Mouse (Mus musculus) midbrain, embryonic 10.5 days (tissue): ENCODE results near the gene Adprh. TPM values are rescaled to one million over a fixed set of nuclear protein-coding genes. Genes with fewer than 3 reads are reported as not detected.

Experiments
- DNase-seq: peaks from one replicate; pipeline ENCODE4 v3.0.0-alpha.2; 2017; ENCODE audit warnings: low spot score
- H3K27ac ChIP-seq: fragments of 300-500 bp; sonication (generic); replicated peaks from 2 replicates; pipeline ENCODE4 v1.5.1; 2016; ENCODE audit warnings: mild to moderate bottlenecking
- H3K27me3 ChIP-seq: fragments of 300-500 bp; sonication (generic); 2 replicates; pipeline ENCODE4 v1.6.1; 2016; ENCODE audit warnings: low read depth, mild to moderate bottlenecking; ENCODE audit not compliant: poor library complexity, severe bottlenecking
- H3K36me3 ChIP-seq: fragments of 300-500 bp; sonication (generic); 2 replicates; pipeline ENCODE4 v1.6.1; 2016; ENCODE audit warnings: mild to moderate bottlenecking, moderate library complexity
- H3K4me1 ChIP-seq: fragments of 300-500 bp; sonication (generic); 2 replicates; pipeline ENCODE4 v1.6.1; 2016
- H3K4me3 ChIP-seq: fragments of 300-500 bp; sonication (generic); 2 replicates; pipeline ENCODE4 v1.5.1; 2016; ENCODE audit warnings: mild to moderate bottlenecking, moderate library complexity
- H3K9me3 ChIP-seq: fragments of 300-500 bp; sonication (generic); replicated peaks from 2 replicates; pipeline ENCODE4 v1.6.1; 2016; ENCODE audit warnings: mild to moderate bottlenecking
- WGBS: fragments of 180-500 bp; shearing (Covaris S2); methylation state at CpG from one replicate; pipeline ENCODE4 v1.1.7; 2016; 5-methylcytosine and 5-hydroxymethylcytosine counted together
- polyA plus RNA-seq: library from polyadenylated mRNA; unstranded; fragments of >200 nt; fragmentation: Nextera tagmentation; extraction: Ambion mirVana; gene quantifications from 2 replicates; pipeline ENCODE4 v1.2.1, GENCODE M21; 2016

Gene Adprh
- polyA plus RNA-seq, 1 experiment from 2014 or later = 144 TPM

DNA sequence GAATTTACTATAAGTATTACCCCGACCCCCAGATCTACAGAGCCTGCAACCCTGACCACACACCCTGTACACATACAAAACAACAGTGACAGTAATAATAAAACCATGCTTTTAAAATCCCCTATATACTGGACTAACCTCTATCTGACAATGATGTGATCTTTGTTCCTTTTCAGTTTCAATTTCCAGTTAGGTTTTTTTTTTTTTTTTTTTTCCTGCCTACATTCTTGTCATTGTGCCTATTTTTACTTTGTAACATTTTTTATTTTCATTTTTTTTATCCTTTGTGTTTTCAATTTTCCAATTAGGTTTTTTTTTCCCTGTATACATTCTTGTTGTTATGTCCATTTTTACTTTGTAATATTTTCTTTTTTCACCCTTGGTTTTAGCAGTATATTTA, 26.7 kb downstream of the Adprh start:
- no peak for DNase-seq
- H3K36me3 ChIP-seq = no peaks in the 10 kb centered on the region
- 82% methylated on average over 1 of the region's 1 CpGs for WGBS
- no peaks in the 10 kb centered on the region for H3K27me3 ChIP-seq
- no peaks in the 10 kb centered on the region for H3K9me3 ChIP-seq
- H3K27ac ChIP-seq = no peak overlapping the region
- H3K4me1 ChIP-seq = no peaks in the 10 kb centered on the region
- H3K4me3 ChIP-seq = no peak overlapping the region

DNA sequence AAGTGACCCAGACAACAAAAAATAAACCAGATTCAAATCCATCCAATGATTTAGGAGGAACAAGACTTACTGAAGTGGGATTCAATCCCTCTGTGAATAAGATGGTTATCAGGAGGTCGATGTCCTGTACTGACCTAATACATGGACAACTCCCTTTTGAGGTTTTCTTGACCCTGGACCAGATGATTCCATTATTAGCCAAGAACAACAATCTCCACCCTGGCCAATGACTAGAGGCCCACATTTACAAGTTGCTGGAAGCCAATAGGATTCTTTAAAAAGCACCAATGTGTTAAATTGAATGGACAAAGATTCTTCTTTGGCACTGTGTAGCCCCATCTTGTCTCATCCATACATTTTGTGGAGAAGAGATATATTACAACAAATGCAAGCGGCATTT, 27.1 kb downstream of the Adprh start:
- WGBS = 94% methylated on average over 2 of the region's 2 CpGs
- no peaks in the 10 kb centered on the region for H3K36me3 ChIP-seq
- H3K4me1 ChIP-seq = no peaks in the 10 kb centered on the region
- no peak overlapping the region for H3K4me3 ChIP-seq
- no peaks in the 10 kb centered on the region for H3K9me3 ChIP-seq
- H3K27me3 ChIP-seq = no peaks in the 10 kb centered on the region
- H3K27ac ChIP-seq = no peak overlapping the region
- no peak for DNase-seq

GRCm38 (mm10) chr16:38414953-38415352, 37.5 kb downstream of the Adprh start:
- no peaks in the 10 kb centered on the region for H3K9me3 ChIP-seq
- H3K27ac ChIP-seq = no peak overlapping the region
- whole genome bisulfite sequencing = 89% methylated on average over 7 of the region's 7 CpGs
- no peaks in the 10 kb centered on the region for H3K4me1 ChIP-seq
- H3K27me3 ChIP-seq = no peaks in the 10 kb centered on the region
- no peak for DNase-seq
- no peak overlapping the region for H3K4me3 ChIP-seq
- H3K36me3 ChIP-seq = no peaks in the 10 kb centered on the region

DNA sequence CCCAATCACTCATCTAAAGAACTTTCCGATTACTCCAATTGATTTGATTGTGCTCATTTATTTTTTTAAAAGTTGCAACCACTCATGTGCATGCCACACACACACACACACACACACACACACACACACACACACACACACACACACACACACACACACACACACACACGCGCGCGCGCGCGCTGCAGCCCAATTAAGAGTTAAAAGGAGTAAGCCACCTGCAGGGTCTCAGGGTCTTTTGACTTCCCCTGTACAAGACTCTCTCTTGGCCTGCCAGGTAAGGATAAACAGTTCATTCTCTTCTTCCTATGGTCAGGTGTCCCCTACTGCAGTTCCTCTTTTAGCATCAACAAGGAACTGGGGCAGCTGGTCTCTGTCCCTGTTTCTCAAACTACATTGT, 44.1 kb downstream of the Adprh start:
- no peak for DNase-seq
- 98% methylated on average over 8 of the region's 8 CpGs for WGBS
- no peaks in the 10 kb centered on the region for H3K27me3 ChIP-seq
- no peak overlapping the region for H3K27ac ChIP-seq
- H3K36me3 ChIP-seq = no peaks in the 10 kb centered on the region
- no peaks in the 10 kb centered on the region for H3K9me3 ChIP-seq
- H3K4me1 ChIP-seq = no peaks in the 10 kb centered on the region
- no peak overlapping the region for H3K4me3 ChIP-seq

DNA sequence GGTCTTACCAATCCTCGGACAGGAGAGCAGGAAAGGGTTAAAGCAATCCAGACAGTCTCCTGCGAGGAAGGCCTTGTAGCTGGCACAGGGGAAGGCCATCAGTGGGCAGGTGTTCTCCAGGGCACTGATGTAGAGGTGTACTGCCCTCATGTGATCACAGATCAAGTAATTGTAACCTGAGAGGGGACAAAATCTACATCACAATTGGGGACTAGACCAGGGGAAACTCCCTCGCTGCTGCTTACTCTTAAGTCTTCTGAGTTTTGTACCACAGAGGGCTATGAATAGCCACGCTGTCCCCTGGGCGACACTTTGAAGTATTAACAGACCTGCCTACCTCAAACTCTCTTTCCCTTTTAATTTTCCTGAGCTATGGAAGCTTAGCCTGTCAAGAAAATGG, 44.9 kb downstream of the Adprh start:
- Histone ChIP-seq H3K36me3 (no peaks in the 10 kb centered on the region), H3K27ac (no peak overlapping the region), H3K9me3 (no peaks in the 10 kb centered on the region), H3K4me1 (no peaks in the 10 kb centered on the region), H3K4me3 (no peak overlapping the region), H3K27me3 (no peaks in the 10 kb centered on the region)
- DNase-seq = no peak
- WGBS = 40% methylated on average over 5 of the region's 5 CpGs

DNA sequence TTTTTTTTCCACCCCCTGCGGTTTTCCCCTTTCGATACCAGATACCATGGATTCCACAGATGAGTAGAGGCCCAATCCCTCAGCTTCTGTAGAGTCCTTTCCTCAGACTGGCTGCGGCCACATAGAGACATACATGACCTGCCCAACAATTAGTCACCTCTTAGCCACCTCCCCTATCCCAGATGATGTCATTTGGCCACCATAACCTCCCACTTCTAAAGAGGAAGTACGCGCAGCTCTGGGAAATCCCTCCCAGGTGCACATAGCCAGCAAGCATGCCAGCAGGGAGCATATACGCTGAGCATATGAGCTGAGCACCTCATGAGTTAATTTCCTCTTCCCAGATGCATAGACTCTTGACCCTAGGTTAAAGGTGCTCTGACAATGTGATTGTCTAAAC, 45.8 kb downstream of the Adprh start:
- no peaks in the 10 kb centered on the region for H3K9me3 ChIP-seq
- WGBS = 86% methylated on average over 6 of the region's 6 CpGs
- DNase-seq = no peak
- no peaks in the 10 kb centered on the region for H3K36me3 ChIP-seq
- no peaks in the 10 kb centered on the region for H3K4me1 ChIP-seq
- no peak overlapping the region for H3K4me3 ChIP-seq
- no peaks in the 10 kb centered on the region for H3K27me3 ChIP-seq
- no peak overlapping the region for H3K27ac ChIP-seq

- H3K9me3 ChIP-seq = no peaks in the 10 kb centered on the region
- WGBS = 81% methylated on average over 5 of the region's 5 CpGs
Measured at GRCm38 (mm10) chr16:38406293-38406692, 46.2 kb downstream of the Adprh start.

GRCm38 (mm10) chr16:38403639-38404038, 48.9 kb downstream of the Adprh start:
- H3K9me3 ChIP-seq = no peaks in the 10 kb centered on the region
- H3K4me3 ChIP-seq = no peak overlapping the region
- DNase-seq = no peak
- peaks cover 19% of the 10 kb centered on the region for H3K4me1 ChIP-seq
- H3K27ac ChIP-seq = no peak overlapping the region
- 89% methylated on average over 7 of the region's 7 CpGs for WGBS
- no peaks in the 10 kb centered on the region for H3K27me3 ChIP-seq
- no peaks in the 10 kb centered on the region for H3K36me3 ChIP-seq

More at GRCm38 (mm10) chr16:38406293-38406692, 46.2 kb downstream of the Adprh start:
- DNase-seq = no peak
- Histone ChIP-seq H3K36me3 (no peaks in the 10 kb centered on the region), H3K27ac (no peak overlapping the region), H3K4me1 (no peaks in the 10 kb centered on the region), H3K27me3 (no peaks in the 10 kb centered on the region), H3K4me3 (no peak overlapping the region)

GRCm38 (mm10) chr16:38401468-38401867, 51.0 kb downstream of the Adprh start:
- no peak for DNase-seq
- WGBS = 76% methylated on average over 6 of the region's 6 CpGs

GRCm38 (mm10) chr16:38400311-38400960, 52.1 kb downstream of the Adprh start:
- Histone ChIP-seq H3K4me1 (peaks cover 19% of the 10 kb centered on the region), H3K27ac (peak overlapping the region; percentile 82), H3K27me3 (no peaks in the 10 kb centered on the region), H3K36me3 (no peaks in the 10 kb centered on the region), H3K4me3 (peak overlapping the region; percentile 37), H3K9me3 (no peaks in the 10 kb centered on the region)
- 74% methylated on average over 9 of the region's 9 CpGs for WGBS
- no peak for DNase-seq

More at GRCm38 (mm10) chr16:38401468-38401867, 51.0 kb downstream of the Adprh start:
- no peak overlapping the region for H3K27ac ChIP-seq
- no peaks in the 10 kb centered on the region for H3K36me3 ChIP-seq
- H3K4me3 ChIP-seq = no peak overlapping the region
- H3K27me3 ChIP-seq = no peaks in the 10 kb centered on the region
- H3K9me3 ChIP-seq = no peaks in the 10 kb centered on the region
- peaks cover 19% of the 10 kb centered on the region for H3K4me1 ChIP-seq

- H3K36me3 ChIP-seq = no peaks in the 10 kb centered on the region
- DNase-seq = peak; percentile 57
- H3K4me3 ChIP-seq = peak overlapping the region; percentile 37
- H3K9me3 ChIP-seq = no peaks in the 10 kb centered on the region
- peak overlapping the region; percentile 82 for H3K27ac ChIP-seq
- 8% methylated on average over 17 of the region's 17 CpGs for WGBS
- peaks cover 19% of the 10 kb centered on the region for H3K4me1 ChIP-seq
- no peaks in the 10 kb centered on the region for H3K27me3 ChIP-seq
Measured at GRCm38 (mm10) chr16:38399531-38400231, 52.8 kb downstream of the Adprh start.

- H3K27me3 ChIP-seq = no peaks in the 10 kb centered on the region
- 71% methylated on average over 3 of the region's 3 CpGs for WGBS
- DNase-seq = no peak
- peak overlapping the region; percentile 37 for H3K4me3 ChIP-seq
- no peaks in the 10 kb centered on the region for H3K36me3 ChIP-seq
- peak overlapping the region; percentile 82 for H3K27ac ChIP-seq
- H3K9me3 ChIP-seq = no peaks in the 10 kb centered on the region
- H3K4me1 ChIP-seq = peaks cover 19% of the 10 kb centered on the region
Measured at GRCm38 (mm10) chr16:38399076-38399475, 53.4 kb downstream of the Adprh start.

DNA sequence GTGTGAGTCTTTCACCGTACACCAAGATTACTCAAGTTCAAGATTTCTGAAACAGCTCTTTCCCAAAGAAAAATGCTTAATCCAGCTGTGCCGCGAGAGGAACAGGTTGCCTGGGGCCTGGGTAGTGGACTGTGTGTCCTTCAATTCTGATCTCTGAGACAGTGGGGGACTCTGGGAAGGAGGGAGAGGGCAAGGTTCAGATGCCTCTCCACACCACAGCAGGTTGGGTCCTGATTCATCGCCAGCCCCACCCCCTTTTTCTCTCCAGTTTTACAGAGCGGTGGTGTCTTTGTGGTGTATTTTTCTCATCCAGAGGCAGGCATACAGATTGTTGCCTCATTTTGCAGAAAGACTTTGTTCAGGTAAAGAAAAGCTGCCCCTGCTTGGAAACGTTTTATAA, 54.2 kb downstream of the Adprh start:
- H3K4me1 ChIP-seq = peaks cover 19% of the 10 kb centered on the region
- no peaks in the 10 kb centered on the region for H3K36me3 ChIP-seq
- H3K27ac ChIP-seq = no peak overlapping the region
- H3K27me3 ChIP-seq = no peaks in the 10 kb centered on the region
- 87% methylated on average over 6 of the region's 6 CpGs for WGBS
- DNase-seq = no peak
- no peak overlapping the region for H3K4me3 ChIP-seq
- no peaks in the 10 kb centered on the region for H3K9me3 ChIP-seq
